Mouse (Mus musculus): ENCODE data around the gene AC161166.1.
"Not testable (repeated sequence)": the region's sequence is repeated elsewhere in the genome, so short reads cannot be mapped to it uniquely, and the experiment has no call there.

- TF ChIP-seq CTCF (IDR thresholded peaks at IDR 0.05; ENCODE audit: control insufficient read depth, insufficient read depth, low read length); POLR2A (IDR thresholded peaks at IDR 0.05; ENCODE audit: borderline replicate concordance, control insufficient read depth, low read depth, low read length): not testable (repeated sequence)
These were observed 29.0 kb downstream of the AC161166.1 start for GRCm38 (mm10) chr7:24483291-24483690.

All from bone marrow, adult 2 months (tissue).